Mouse (Mus musculus) 416B (cell line): ENCODE measurements around the gene Hexa.
A peak's percentile ranks its signal among the peaks of the same experiment; 100 is the strongest.

Experiments
- DNase-seq: peaks from one replicate; pipeline ENCODE4 v3.0.0; 2011; ENCODE audit warnings: low read depth

Hexa gene

GRCm38 (mm10) chr9:59539441-59540137 is at the start of gene Hexa, which contains the start of gene Tmem202:
Gene Hexa, plus strand, starts transcription at chr9:59539540.
Gene Tmem202, minus strand, starts transcription at chr9:59539847.
- DNase-seq: peak; percentile 92

GRCm38 (mm10) chr9:59508146-59508545 is 31.2 kb upstream of the Hexa start:
- no peak for DNase-seq

GRCm38 (mm10) chr9:59512381-59512780 is 27.0 kb upstream of the Hexa start:
- no peak for DNase-seq

GRCm38 (mm10) chr9:59515069-59515468 is 24.3 kb upstream of the Hexa start:
- DNase-seq: peak; percentile 56

GRCm38 (mm10) chr9:59517127-59517526 is 22.2 kb upstream of the Hexa start:
- no peak for DNase-seq

- DNase-seq: no peak
Measured at GRCm38 (mm10) chr9:59518976-59519375, 20.4 kb upstream of the Hexa start.

GRCm38 (mm10) chr9:59519396-59519795 is 19.9 kb upstream of the Hexa start:
- DNase-seq: peak; percentile 60

- peak; percentile 68 for DNase-seq
Measured at GRCm38 (mm10) chr9:59522906-59523305, 16.4 kb upstream of the Hexa start.

- DNase-seq: no peak
Measured at GRCm38 (mm10) chr9:59526727-59527126, 12.6 kb upstream of the Hexa start.

- no peak for DNase-seq
Measured at GRCm38 (mm10) chr9:59527580-59527979, 11.8 kb upstream of the Hexa start.

GRCm38 (mm10) chr9:59528274-59528673 is 11.1 kb upstream of the Hexa start:
- peak; percentile 65 for DNase-seq

GRCm38 (mm10) chr9:59531645-59532044 is 7.7 kb upstream of the Hexa start:
- DNase-seq: no peak

GRCm38 (mm10) chr9:59533422-59533821 is 5.9 kb upstream of the Hexa start:
- no peak for DNase-seq

GRCm38 (mm10) chr9:59533889-59534288 is 5.5 kb upstream of the Hexa start:
- peak; percentile 86 for DNase-seq

GRCm38 (mm10) chr9:59537651-59538050 is 1.7 kb upstream of the Hexa start:
- peak; percentile 89 for DNase-seq

- no peak for DNase-seq
Measured at GRCm38 (mm10) chr9:59541617-59542016, 2.3 kb downstream of the Hexa start.

- DNase-seq: no peak
Measured at GRCm38 (mm10) chr9:59542766-59543324, 3.5 kb downstream of the Hexa start.

- DNase-seq: peak; percentile 67
Measured at GRCm38 (mm10) chr9:59544739-59545138, 5.4 kb downstream of the Hexa start.

- peak; percentile 69 for DNase-seq
Measured at GRCm38 (mm10) chr9:59547869-59548268, 8.5 kb downstream of the Hexa start.

GRCm38 (mm10) chr9:59548961-59549487 is 9.7 kb downstream of the Hexa start:
- no peak for DNase-seq

- DNase-seq: no peak
Measured at GRCm38 (mm10) chr9:59550077-59550476, 10.7 kb downstream of the Hexa start.

GRCm38 (mm10) chr9:59551017-59551416 is 11.7 kb downstream of the Hexa start:
- no peak for DNase-seq

- no peak for DNase-seq
Measured at GRCm38 (mm10) chr9:59551620-59552031, 12.3 kb downstream of the Hexa start.

GRCm38 (mm10) chr9:59552610-59553009 is 13.3 kb downstream of the Hexa start:
- no peak for DNase-seq
